Mouse (Mus musculus): ENCODE results near the gene Amdhd2. TPM values are rescaled to one million over a fixed set of nuclear protein-coding genes. Genes with fewer than 3 reads are reported as not detected.
A peak's percentile ranks its signal among the peaks of the same experiment; 100 is the strongest.

Amdhd2 gene
- polyA plus RNA-seq, 1 experiment from 2014 or later: 35.6 TPM

GRCm38 (mm10) chr17:24167120-24167519 lies 3.6 kb upstream of the Amdhd2 start:
- H3K9ac ChIP-seq: no peak overlapping the region
- no peaks in the 10 kb centered on the region for H3K9me3 ChIP-seq (replicated peaks)
- H3K27ac ChIP-seq: no peak overlapping the region
- peaks cover 14% of the 10 kb centered on the region; the same call in 1 of the 2 replicates for H3K36me3 ChIP-seq
- ATAC-seq (ENCODE audit: low FRiP score): no peak
- H3K4me2 ChIP-seq (replicated peaks): 0 out of 2 replicates have a peak overlapping the region, but pooled peaks have one; percentile 87
- no peak overlapping the region for H3K4me3 ChIP-seq
- 93% methylated on average over 6 of the region's 6 CpGs for WGBS
- peaks cover 28% of the 10 kb centered on the region for H3K4me1 ChIP-seq
- peaks cover 5% of the 10 kb centered on the region; the same call in 1 of the 2 replicates for H3K27me3 ChIP-seq

DNA sequence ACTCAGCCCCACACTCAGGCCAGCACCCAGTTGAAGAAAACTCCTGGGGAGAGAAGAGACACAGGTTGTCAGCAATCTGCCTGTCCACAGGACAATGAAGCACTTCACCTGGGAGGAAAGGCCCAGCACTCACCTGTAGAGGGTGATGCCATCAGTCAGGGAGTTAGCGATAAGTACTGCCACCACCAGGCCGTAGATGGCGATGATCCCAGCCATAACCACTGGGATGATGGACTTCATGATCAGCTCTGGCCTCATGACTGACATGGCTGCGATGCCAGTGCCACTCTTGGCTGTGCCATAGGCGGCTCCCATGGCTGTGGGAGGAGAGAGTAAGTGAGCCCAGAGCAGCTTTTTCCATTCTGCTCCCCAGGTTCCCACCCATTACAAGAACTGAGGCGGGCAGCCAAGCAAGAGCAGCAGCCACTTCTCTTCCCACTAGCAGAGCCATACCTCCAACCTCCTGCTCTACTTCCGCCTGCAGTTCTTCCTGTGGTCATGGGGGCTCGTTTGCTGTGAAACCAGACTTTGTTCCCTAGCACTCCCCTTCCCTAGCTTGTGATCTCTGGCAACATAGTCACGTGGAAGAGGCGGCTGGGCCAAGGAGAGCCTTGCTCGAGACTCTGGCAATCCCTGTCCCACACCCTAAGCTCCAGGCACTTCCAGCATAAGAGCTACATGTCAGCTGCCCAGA lies 1.1 kb upstream of the Amdhd2 start:
- Histone ChIP-seq H3K9ac (no peak overlapping the region), H3K4me2 (replicated peaks) (no peak overlapping the region), H3K27me3 (no peaks in the 10 kb centered on the region), H3K36me3 (peaks cover 14% of the 10 kb centered on the region; the same call in 1 of the 2 replicates), H3K27ac (no peak overlapping the region), H3K9me3 (replicated peaks) (no peaks in the 10 kb centered on the region), H3K4me1 (peaks cover 22% of the 10 kb centered on the region), H3K4me3 (no peak overlapping the region)
- 79% methylated on average over 11 of the region's 11 CpGs for WGBS
- no peak for ATAC-seq (ENCODE audit: low FRiP score)

GRCm38 (mm10) chr17:24162584-24163175 lies 886 bp downstream of the Amdhd2 start:
- Histone ChIP-seq H3K27ac (peak overlapping the region; percentile 87; the same call in 1 of the 2 replicates), H3K4me1 (peaks cover 14% of the 10 kb centered on the region), H3K27me3 (no peaks in the 10 kb centered on the region), H3K9ac (peak overlapping the region; percentile 84), H3K36me3 (peaks cover 19% of the 10 kb centered on the region; the same call in 1 of the 2 replicates), H3K4me2 (replicated peaks) (peak overlapping the region; percentile 97), H3K9me3 (replicated peaks) (no peaks in the 10 kb centered on the region), H3K4me3 (peak overlapping the region; percentile 81)
- 27% methylated on average over 17 of the region's 17 CpGs for WGBS
- peak; percentile 44; the same call in 1 of the 2 replicates for ATAC-seq (ENCODE audit: low FRiP score)

DNA sequence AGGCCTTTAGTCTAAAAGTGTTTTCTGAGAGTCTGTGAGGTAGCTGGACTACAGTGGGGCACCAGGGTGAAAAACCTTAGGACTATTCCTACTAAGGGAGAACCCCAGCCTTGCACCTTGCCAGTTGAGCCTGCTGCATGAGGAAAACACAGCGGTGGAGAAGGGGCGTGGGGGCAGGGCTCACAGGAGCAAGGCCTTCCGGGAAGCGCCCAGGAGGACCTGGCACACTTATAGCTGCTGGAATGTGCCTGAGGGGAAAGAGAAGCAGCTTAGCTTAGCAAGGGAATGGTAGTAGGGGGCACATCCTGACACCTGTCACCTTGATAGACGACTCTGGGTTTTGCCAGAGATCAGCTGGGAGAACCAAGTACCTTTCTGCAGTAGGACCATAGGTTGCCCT lies 2.1 kb downstream of the Amdhd2 start:
- H3K27me3 ChIP-seq: no peaks in the 10 kb centered on the region
- H3K4me3 ChIP-seq: no peak overlapping the region
- H3K4me1 ChIP-seq: peaks cover 8% of the 10 kb centered on the region
- peaks cover 25% of the 10 kb centered on the region; the same call in 1 of the 2 replicates for H3K36me3 ChIP-seq
- H3K9me3 ChIP-seq (replicated peaks): no peaks in the 10 kb centered on the region
- no peak overlapping the region for H3K9ac ChIP-seq
- H3K4me2 ChIP-seq (replicated peaks): no peak overlapping the region
- no peak overlapping the region for H3K27ac ChIP-seq
- WGBS: 89% methylated on average over 5 of the region's 5 CpGs
- no peak for ATAC-seq (ENCODE audit: low FRiP score)

GRCm38 (mm10) chr17:24157526-24157925 lies 6.0 kb downstream of the Amdhd2 start:
- no peak overlapping the region for H3K27ac ChIP-seq
- H3K4me3 ChIP-seq: no peak overlapping the region
- WGBS: 98% methylated on average over 4 of the region's 4 CpGs
- no peak for ATAC-seq (ENCODE audit: low FRiP score)
- no peak overlapping the region for H3K4me2 ChIP-seq (replicated peaks)
- no peak overlapping the region for H3K9ac ChIP-seq
- no peaks in the 10 kb centered on the region for H3K27me3 ChIP-seq
- no peaks in the 10 kb centered on the region for H3K9me3 ChIP-seq (replicated peaks)
- 0 out of 2 replicates have a peak, but pooled peaks cover 26% of the 10 kb centered on the region for H3K36me3 ChIP-seq
- peaks cover 2% of the 10 kb centered on the region for H3K4me1 ChIP-seq

GRCm38 (mm10) chr17:24157121-24157520 lies 6.4 kb downstream of the Amdhd2 start:
- WGBS: 90% methylated on average over 6 of the region's 6 CpGs
- no peak for ATAC-seq (ENCODE audit: low FRiP score)
- no peak overlapping the region for H3K4me2 ChIP-seq (replicated peaks)
- no peak overlapping the region for H3K4me3 ChIP-seq
- H3K9me3 ChIP-seq (replicated peaks): no peaks in the 10 kb centered on the region
- 0 out of 2 replicates have a peak, but pooled peaks cover 26% of the 10 kb centered on the region for H3K36me3 ChIP-seq
- no peak overlapping the region for H3K9ac ChIP-seq
- no peak overlapping the region for H3K27ac ChIP-seq
- no peaks in the 10 kb centered on the region for H3K27me3 ChIP-seq
- H3K4me1 ChIP-seq: peaks cover 3% of the 10 kb centered on the region

- Histone ChIP-seq H3K36me3 (0 out of 2 replicates have a peak, but pooled peaks cover 26% of the 10 kb centered on the region), H3K4me2 (replicated peaks) (no peak overlapping the region), H3K4me3 (no peak overlapping the region), H3K9me3 (replicated peaks) (no peaks in the 10 kb centered on the region), H3K9ac (no peak overlapping the region), H3K27me3 (no peaks in the 10 kb centered on the region), H3K4me1 (peaks cover 9% of the 10 kb centered on the region), H3K27ac (no peak overlapping the region)
- 89% methylated on average over 3 of the region's 3 CpGs for WGBS
- ATAC-seq (ENCODE audit: low FRiP score): no peak
Measured at GRCm38 (mm10) chr17:24156394-24156793, 7.2 kb downstream of the Amdhd2 start.

DNA sequence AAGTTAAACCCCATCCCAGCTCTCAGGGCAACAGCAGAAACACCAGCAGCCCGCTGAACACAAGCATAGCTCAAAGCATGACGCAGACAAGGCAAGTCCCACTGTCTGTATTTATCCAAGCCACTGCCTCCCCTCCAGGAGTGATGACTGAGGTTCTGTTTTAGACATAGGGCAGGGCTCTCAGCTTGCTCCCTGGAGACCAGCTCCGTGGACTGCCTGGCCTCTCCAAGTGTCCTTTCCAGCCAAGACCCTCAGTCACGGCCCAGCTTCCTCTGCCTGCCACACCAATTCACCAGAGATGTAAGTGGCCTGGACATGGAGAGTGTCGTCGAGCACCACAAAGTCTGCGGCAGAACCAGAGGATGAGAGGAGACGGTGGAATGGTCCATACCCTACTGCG lies 7.8 kb downstream of the Amdhd2 start:
- no peaks in the 10 kb centered on the region for H3K27me3 ChIP-seq
- H3K4me1 ChIP-seq: peaks cover 9% of the 10 kb centered on the region
- 91% methylated on average over 9 of the region's 9 CpGs for WGBS
- H3K36me3 ChIP-seq: 0 out of 2 replicates have a peak, but pooled peaks cover 26% of the 10 kb centered on the region
- no peak for ATAC-seq (ENCODE audit: low FRiP score)
- H3K27ac ChIP-seq: no peak overlapping the region
- no peak overlapping the region for H3K9ac ChIP-seq
- H3K4me2 ChIP-seq (replicated peaks): no peak overlapping the region
- H3K9me3 ChIP-seq (replicated peaks): no peaks in the 10 kb centered on the region
- H3K4me3 ChIP-seq: no peak overlapping the region

GRCm38 (mm10) chr17:24154463-24154862 lies 9.1 kb downstream of the Amdhd2 start:
- no peak for ATAC-seq (ENCODE audit: low FRiP score)
- 0 out of 2 replicates have a peak, but pooled peaks cover 26% of the 10 kb centered on the region for H3K36me3 ChIP-seq
- no peak overlapping the region for H3K9ac ChIP-seq
- H3K4me3 ChIP-seq: no peak overlapping the region
- no peak overlapping the region for H3K4me2 ChIP-seq (replicated peaks)
- H3K9me3 ChIP-seq (replicated peaks): no peaks in the 10 kb centered on the region
- 84% methylated on average over 3 of the region's 3 CpGs for WGBS
- peaks cover 9% of the 10 kb centered on the region for H3K4me1 ChIP-seq
- H3K27me3 ChIP-seq: no peaks in the 10 kb centered on the region
- no peak overlapping the region for H3K27ac ChIP-seq

DNA sequence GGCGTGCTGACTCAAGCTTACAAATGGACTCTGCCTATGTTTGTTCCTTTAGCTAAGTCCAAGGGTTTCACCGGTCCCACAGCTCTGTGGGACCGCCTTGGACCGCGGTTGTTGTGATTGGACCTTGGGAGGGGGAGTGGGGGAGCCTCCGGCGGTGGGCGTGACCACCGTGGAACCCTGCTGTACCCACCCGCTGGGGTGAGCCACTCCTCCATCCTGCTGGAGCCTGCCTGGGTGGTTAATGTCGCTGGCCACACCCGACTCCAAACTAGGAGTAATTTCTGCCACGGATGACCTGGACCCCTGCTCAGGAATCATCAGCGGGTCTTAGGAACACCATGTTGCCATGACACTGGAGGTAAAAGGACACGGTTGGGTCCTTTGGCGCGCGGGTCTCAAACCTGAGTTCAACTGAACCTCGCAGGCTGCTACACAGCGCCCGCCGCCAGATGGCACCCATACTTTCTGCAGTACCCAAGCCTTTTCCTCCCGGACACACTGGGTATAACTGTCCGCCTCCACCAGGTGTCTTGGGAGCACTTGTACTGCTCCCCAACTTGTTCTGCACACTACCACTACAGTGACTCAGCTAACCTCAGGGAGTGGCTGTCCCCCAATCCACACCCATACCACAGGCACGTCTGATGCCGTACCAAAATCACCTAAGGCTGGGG lies 11.5 kb downstream of the Amdhd2 start:
- ATAC-seq (ENCODE audit: low FRiP score): peak; percentile 85
- Histone ChIP-seq H3K27me3 (no peaks in the 10 kb centered on the region), H3K4me2 (replicated peaks) (peak overlapping the region; percentile 62), H3K4me1 (peaks cover 9% of the 10 kb centered on the region), H3K27ac (no peak overlapping the region), H3K9ac (peak overlapping the region; percentile 38), H3K36me3 (0 out of 2 replicates have a peak, but pooled peaks cover 15% of the 10 kb centered on the region), H3K9me3 (replicated peaks) (no peaks in the 10 kb centered on the region), H3K4me3 (peak overlapping the region; percentile 30)
- 2% methylated on average over 26 of the region's 26 CpGs for WGBS

DNA sequence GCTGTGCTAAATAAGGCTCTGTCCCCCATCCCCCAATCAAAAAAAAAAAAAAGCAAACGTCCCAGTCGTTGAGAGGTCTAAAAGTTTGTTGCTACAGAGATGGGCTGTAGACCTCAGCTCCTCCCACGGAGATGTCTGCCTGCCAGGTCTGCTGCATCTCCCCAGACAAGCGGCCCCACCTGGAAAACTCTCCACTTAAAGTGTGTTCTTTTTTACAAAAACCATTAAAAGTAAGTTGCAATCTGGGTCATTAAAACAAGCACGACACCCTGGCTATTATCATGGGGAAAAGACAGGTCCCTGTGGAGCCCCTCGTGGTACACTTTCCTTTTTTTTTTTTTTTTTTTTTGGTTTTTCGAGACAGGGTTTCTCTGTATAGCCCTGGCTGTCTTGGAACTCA lies 12.2 kb downstream of the Amdhd2 start:
- peaks cover 9% of the 10 kb centered on the region for H3K4me1 ChIP-seq
- 21% methylated on average over 7 of the region's 7 CpGs for WGBS
- H3K36me3 ChIP-seq: 0 out of 2 replicates have a peak, but pooled peaks cover 8% of the 10 kb centered on the region
- H3K9me3 ChIP-seq (replicated peaks): no peaks in the 10 kb centered on the region
- H3K4me2 ChIP-seq (replicated peaks): peak overlapping the region; percentile 62
- no peaks in the 10 kb centered on the region for H3K27me3 ChIP-seq
- no peak for ATAC-seq (ENCODE audit: low FRiP score)
- H3K9ac ChIP-seq: no peak overlapping the region
- no peak overlapping the region for H3K27ac ChIP-seq
- H3K4me3 ChIP-seq: no peak overlapping the region

DNA sequence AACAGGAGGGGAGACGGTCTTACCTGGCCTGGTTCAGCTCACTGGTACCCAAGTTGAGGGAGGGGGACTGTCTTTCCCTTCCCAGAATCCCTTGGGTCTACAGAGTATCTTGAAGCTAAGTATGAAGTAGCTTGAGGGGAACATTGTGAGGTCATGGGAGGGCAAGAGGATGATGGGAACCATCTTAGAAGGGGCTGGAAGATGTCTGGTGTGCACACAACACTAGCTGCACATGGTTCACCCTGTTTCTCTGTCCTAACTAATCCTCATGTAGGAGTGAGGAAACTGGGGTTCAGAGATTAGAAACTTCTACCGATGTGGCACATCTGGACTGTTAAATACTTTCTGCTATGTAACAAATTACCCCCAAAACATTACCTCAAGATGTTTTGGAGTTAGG lies 12.7 kb downstream of the Amdhd2 start, which contains the start of gene Pdpk1:
Gene Pdpk1, minus strand, starts transcription at position 101 of the 400 bp plus-strand sequence.
- no peak for ATAC-seq (ENCODE audit: low FRiP score)
- 0 out of 2 replicates have a peak, but pooled peaks cover 4% of the 10 kb centered on the region for H3K36me3 ChIP-seq
- no peaks in the 10 kb centered on the region for H3K27me3 ChIP-seq
- H3K9ac ChIP-seq: peak within 1 kb of the TSS; percentile 38; the same call in 1 of the 2 replicates
- H3K4me3 ChIP-seq: peak within 1 kb of the TSS; percentile 30
- H3K4me1 ChIP-seq: peaks cover 9% of the 10 kb centered on the region
- no peak within 1 kb of the TSS for H3K27ac ChIP-seq
- 80% methylated on average over 2 of the region's 2 CpGs for WGBS
- no peaks in the 10 kb centered on the region for H3K9me3 ChIP-seq (replicated peaks)
- peak within 1 kb of the TSS; percentile 62 for H3K4me2 ChIP-seq (replicated peaks)
